Mouse (Mus musculus): ENCODE results near the gene Tpcn1.

GRCm38 (mm10) chr5:120570289-120570897 lies 18.1 kb downstream of the Tpcn1 start:
- TF ChIP-seq CTCF (IDR thresholded peaks at IDR 0.05; ENCODE audit: low read depth) (no peak), EP300 (IDR thresholded peaks at IDR 0.05; ENCODE audit: low read depth) (no peak)
